9 mouse cellular contexts compared by ENCODE assay signal in the genomic region with DNA sequence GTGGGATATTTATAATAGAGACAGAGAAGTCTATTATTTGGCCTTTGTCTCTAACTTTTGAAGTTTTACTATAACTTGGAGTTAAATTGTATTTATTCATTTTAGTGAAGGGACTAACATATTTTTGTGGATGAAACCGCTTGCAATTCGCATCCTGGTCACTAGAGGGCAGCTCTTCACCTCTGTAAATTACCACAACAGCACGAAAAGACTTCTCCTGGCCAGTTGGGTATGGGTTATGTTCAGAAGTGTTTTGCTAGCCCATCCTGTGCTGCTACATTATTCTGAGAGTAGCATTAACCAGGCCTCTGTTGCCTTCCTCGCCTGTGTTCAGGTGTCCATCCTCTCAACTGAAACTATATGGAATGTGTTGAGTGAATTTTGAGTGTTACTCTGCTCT.
A peak's percentile ranks its signal among the peaks of the same experiment; 100 is the strongest.
DNase-seq lines count a peak whose midpoint lies in the region; ATAC-seq and TF ChIP-seq lines count a peak whose summit lies in the region.
"Had no signal": no experiment of that assay in that cellular context is flagged by ENCODE, and none has a peak within 500 bp of the region (broad histone marks: within the 10 kb centered on the region; RNA-seq: fewer than 3 reads in every experiment).

No protein-coding gene starts in this region.

- no peak overlapping the region for H3K9ac ChIP-seq in midbrain, embryonic 15.5 days
- H3K9ac ChIP-seq in hindbrain, embryonic 11.5 days (ENCODE audit: low read depth, low read length): no peak overlapping the region
- no peak overlapping the region for H3K9ac ChIP-seq in midbrain, embryonic 12.5 days (replicated peaks)
- H3K9ac ChIP-seq: embryonic facial prominence, embryonic 13.5 days had no signal

- H3K9me3 ChIP-seq in midbrain, embryonic 10.5 days (replicated peaks): no peaks in the 10 kb centered on the region
- no peaks in the 10 kb centered on the region for H3K9me3 ChIP-seq in midbrain, embryonic 15.5 days
- no peaks in the 10 kb centered on the region for H3K9me3 ChIP-seq in hindbrain, embryonic 11.5 days (ENCODE audit: control insufficient read depth, low read length)
- no peaks in the 10 kb centered on the region for H3K9me3 ChIP-seq in midbrain, embryonic 12.5 days
- H3K9me3 ChIP-seq: embryonic facial prominence, embryonic 13.5 days had no signal

- no peaks in the 10 kb centered on the region for H3K27me3 ChIP-seq in midbrain, embryonic 10.5 days (ENCODE audit: low read depth, poor library complexity, severe bottlenecking)
- H3K27me3 ChIP-seq in midbrain, embryonic 15.5 days (replicated peaks): no peaks in the 10 kb centered on the region
- no peaks in the 10 kb centered on the region for H3K27me3 ChIP-seq in hindbrain, embryonic 11.5 days (ENCODE audit: control insufficient read depth, insufficient read depth, low read length)
- H3K27me3 ChIP-seq in midbrain, embryonic 12.5 days: no peaks in the 10 kb centered on the region
- H3K27me3 ChIP-seq: embryonic facial prominence, embryonic 13.5 days had no signal

- no peak for TF ChIP-seq POLR2A in embryonic fibroblast, embryonic 13.5 days (IDR thresholded peaks at IDR 0.05; ENCODE audit: low read depth, low read length)

- H3K36me3 ChIP-seq in midbrain, embryonic 10.5 days: peaks cover 30% of the 10 kb centered on the region
- 0 out of 2 replicates have a peak, but pooled peaks cover 5% of the 10 kb centered on the region for H3K36me3 ChIP-seq in midbrain, embryonic 15.5 days (replicated peaks)
- no peaks in the 10 kb centered on the region for H3K36me3 ChIP-seq in hindbrain, embryonic 11.5 days (ENCODE audit: control insufficient read depth, insufficient read depth, low read length)
- peaks cover 12% of the 10 kb centered on the region; the same call in 1 of the 2 replicates for H3K36me3 ChIP-seq in midbrain, embryonic 12.5 days
- H3K36me3 ChIP-seq: embryonic facial prominence, embryonic 13.5 days had no signal

- H3K4me3 ChIP-seq in midbrain, embryonic 10.5 days: no peak overlapping the region
- H3K4me3 ChIP-seq in midbrain, embryonic 15.5 days: no peak overlapping the region
- no peak overlapping the region for H3K4me3 ChIP-seq in embryonic fibroblast, embryonic 13.5 days (ENCODE audit: insufficient read depth, low read length)
- H3K4me3 ChIP-seq in hindbrain, embryonic 11.5 days (ENCODE audit: low read depth, low read length): no peak overlapping the region
- H3K4me3 ChIP-seq in midbrain, embryonic 12.5 days: no peak overlapping the region
- H3K4me3 ChIP-seq: embryonic facial prominence, embryonic 13.5 days had no signal

- WGBS in midbrain, embryonic 10.5 days: 12% methylated on average over 4 of the region's 4 CpGs
- 5% methylated on average over 4 of the region's 4 CpGs for WGBS in midbrain, embryonic 15.5 days
- 13% methylated on average over 4 of the region's 4 CpGs for WGBS in hindbrain, embryonic 11.5 days
- WGBS in midbrain, embryonic 12.5 days: 10% methylated on average over 4 of the region's 4 CpGs

- 0 out of 2 replicates have a peak, but pooled peaks have one; percentile 43 for TF ChIP-seq CTCF in embryonic fibroblast, embryonic 13.5 days (IDR thresholded peaks at IDR 0.05; ENCODE audit: borderline replicate concordance, insufficient read depth, low read length)

- no peak for ATAC-seq in midbrain, embryonic 15.5 days (replicated peaks)
- ATAC-seq in hindbrain, embryonic 11.5 days (ENCODE audit: low FRiP score): no peak
- ATAC-seq in midbrain, embryonic 12.5 days (ENCODE audit: low FRiP score, low read depth): peak; percentile 69; the same call in 1 of the 2 replicates

- H3K27ac ChIP-seq in midbrain, embryonic 10.5 days (replicated peaks): no peak overlapping the region
- H3K27ac ChIP-seq in midbrain, embryonic 15.5 days: no peak overlapping the region
- H3K27ac ChIP-seq in embryonic fibroblast, embryonic 13.5 days (ENCODE audit: insufficient read depth, low read length): no peak overlapping the region
- no peak overlapping the region for H3K27ac ChIP-seq in hindbrain, embryonic 11.5 days (ENCODE audit: low read depth, low read length)
- H3K27ac ChIP-seq in midbrain, embryonic 12.5 days (replicated peaks): no peak overlapping the region
- H3K27ac ChIP-seq: embryonic facial prominence, embryonic 13.5 days had no signal

- DNase-seq in midbrain, embryonic 10.5 days (ENCODE audit: low spot score): peak; percentile 26
- DNase-seq in brain, adult 2 months (ENCODE audit: low read depth, low spot score): peak; percentile 76
- peak; percentile 82 for DNase-seq in hindbrain, embryonic 11.5 days (ENCODE audit: low spot score)
- DNase-seq in layer of hippocampus, postnatal 36 days: peak; percentile 33 to 73
- DNase-seq in telencephalon, adult 2 months (ENCODE audit: low read depth, low spot score): peak; percentile 31

- no peak overlapping the region for H3K4me2 ChIP-seq in midbrain, embryonic 15.5 days
- H3K4me2 ChIP-seq in hindbrain, embryonic 11.5 days (replicated peaks; ENCODE audit: low read depth, low read length): no peak overlapping the region
- no peak overlapping the region for H3K4me2 ChIP-seq in midbrain, embryonic 12.5 days (replicated peaks)
- H3K4me2 ChIP-seq: embryonic facial prominence, embryonic 13.5 days had no signal

- H3K4me1 ChIP-seq in midbrain, embryonic 10.5 days: no peaks in the 10 kb centered on the region
- no peaks in the 10 kb centered on the region for H3K4me1 ChIP-seq in midbrain, embryonic 15.5 days
- H3K4me1 ChIP-seq in embryonic fibroblast, embryonic 13.5 days (ENCODE audit: control insufficient read depth, insufficient read depth, low read length): no peaks in the 10 kb centered on the region; the same call in 1 of the 2 replicates
- H3K4me1 ChIP-seq in hindbrain, embryonic 11.5 days (replicated peaks; ENCODE audit: control insufficient read depth, insufficient read depth, low read length): no peaks in the 10 kb centered on the region
- no peaks in the 10 kb centered on the region for H3K4me1 ChIP-seq in midbrain, embryonic 12.5 days
- H3K4me1 ChIP-seq: embryonic facial prominence, embryonic 13.5 days had no signal

Comparison
In these comparisons a context has a peak if more than half of its experiments do, and no peak if none do; other contexts are left out.
1. DNase-seq: peak in every context shown above with its lines; median percentile 82 in hindbrain, embryonic 11.5 days; 76 in brain, adult 2 months; 53 in layer of hippocampus, postnatal 36 days; 31 in telencephalon, adult 2 months; 26 in midbrain, embryonic 10.5 days.